Mouse (Mus musculus): ENCODE results near the gene Nyap1. TPM values are rescaled to one million over a fixed set of nuclear protein-coding genes. Genes with fewer than 3 reads are reported as not detected.

Gene Nyap1
- polyA plus RNA-seq, 2 experiments, result 0.05 to 0.96 TPM

GRCm38 (mm10) chr5:137777267-137777845, 35.9 kb upstream of the Nyap1 start:
- ATAC-seq (ENCODE audit: insufficient read depth) (no peak), DNase-seq (ENCODE audit: low read depth in 3 of 3, low spot score in 3 of 3) (no peak)
- no peaks in the 10 kb centered on the region for H3K27me3 ChIP-seq (ENCODE audit: control insufficient read depth, insufficient read depth, low read length)
- no peak overlapping the region for H3K9ac ChIP-seq (replicated peaks)
- no peak overlapping the region for H3K4me3 ChIP-seq (ENCODE audit: insufficient read depth in 1 of 2, low read depth in 2 of 2, low read length in 2 of 2)
- peaks cover 21% of the 10 kb centered on the region for H3K36me3 ChIP-seq (replicated peaks; ENCODE audit: control insufficient read depth, insufficient read depth, low read depth)
- TF ChIP-seq CTCF (IDR thresholded peaks at IDR 0.05; ENCODE audit: low read depth), result no peak
- no peak for TF ChIP-seq EP300 (IDR thresholded peaks at IDR 0.05; ENCODE audit: low read depth)
- H3K27ac ChIP-seq, result no peak overlapping the region
- no peak overlapping the region for H3K4me2 ChIP-seq (ENCODE audit: low read depth)
- peaks cover 19 to 33% of the 10 kb centered on the region in 2 experiments for H3K4me1 ChIP-seq (replicated peaks; ENCODE audit: control insufficient read depth in 2 of 2, insufficient read depth in 2 of 2, low read length in 1 of 2)
- no peaks in the 10 kb centered on the region for H3K9me3 ChIP-seq (ENCODE audit: control insufficient read depth, low read length)
- 75% methylated on average over 7 of the region's 7 CpGs for WGBS (ENCODE audit: insufficient replicate concordance)

- peak overlapping the region; percentile 20; the same call in 1 of the 2 replicates for H3K4me2 ChIP-seq (ENCODE audit: low read depth)
- H3K4me1 ChIP-seq (replicated peaks; ENCODE audit: control insufficient read depth in 2 of 2, insufficient read depth in 2 of 2, low read length in 1 of 2), result peaks cover 19 to 33% of the 10 kb centered on the region in 2 experiments
- H3K9ac ChIP-seq (replicated peaks), result 0 out of 2 replicates have a peak overlapping the region, but pooled peaks have one; percentile 43
- 13% methylated on average over 5 of the region's 5 CpGs for WGBS (ENCODE audit: insufficient replicate concordance)
- DNase-seq (ENCODE audit: low read depth in 3 of 3, low spot score in 3 of 3) (no peak), ATAC-seq (ENCODE audit: insufficient read depth) (peak; percentile 6; the same call in 1 of the 2 replicates)
- no peak for TF ChIP-seq EP300 (IDR thresholded peaks at IDR 0.05; ENCODE audit: low read depth)
- no peak for TF ChIP-seq CTCF (IDR thresholded peaks at IDR 0.05; ENCODE audit: low read depth)
- H3K36me3 ChIP-seq (replicated peaks; ENCODE audit: control insufficient read depth, insufficient read depth, low read depth), result peaks cover 14% of the 10 kb centered on the region
- no peak overlapping the region; the same call in 1 of the 2 replicates for H3K27ac ChIP-seq
- no peaks in the 10 kb centered on the region for H3K9me3 ChIP-seq (ENCODE audit: control insufficient read depth, low read length)
- no peak overlapping the region for H3K4me3 ChIP-seq (ENCODE audit: insufficient read depth in 1 of 2, low read depth in 2 of 2, low read length in 2 of 2)
- H3K27me3 ChIP-seq (ENCODE audit: control insufficient read depth, insufficient read depth, low read length), result no peaks in the 10 kb centered on the region
Measured at GRCm38 (mm10) chr5:137776408-137776918, 35.1 kb upstream of the Nyap1 start.

- ATAC-seq (ENCODE audit: insufficient read depth) (no peak), DNase-seq (ENCODE audit: low read depth in 3 of 3, low spot score in 3 of 3) (no peak)
- 0 out of 2 replicates have a peak overlapping the region, but pooled peaks have one; percentile 2 for H3K9ac ChIP-seq (replicated peaks)
- no peak overlapping the region for H3K4me2 ChIP-seq (ENCODE audit: low read depth)
- TF ChIP-seq EP300 (IDR thresholded peaks at IDR 0.05; ENCODE audit: low read depth), result no peak
- TF ChIP-seq CTCF (IDR thresholded peaks at IDR 0.05; ENCODE audit: low read depth), result no peak
- 79% methylated on average over 2 of the region's 2 CpGs for WGBS (ENCODE audit: insufficient replicate concordance)
- no peak overlapping the region for H3K4me3 ChIP-seq (ENCODE audit: insufficient read depth in 1 of 2, low read depth in 2 of 2, low read length in 2 of 2)
- no peak overlapping the region for H3K27ac ChIP-seq
- H3K4me1 ChIP-seq (replicated peaks; ENCODE audit: control insufficient read depth in 2 of 2, insufficient read depth in 2 of 2, low read length in 1 of 2), result peaks cover 19 to 33% of the 10 kb centered on the region in 2 experiments
- H3K9me3 ChIP-seq (ENCODE audit: control insufficient read depth, low read length), result no peaks in the 10 kb centered on the region
- no peaks in the 10 kb centered on the region for H3K27me3 ChIP-seq (ENCODE audit: control insufficient read depth, insufficient read depth, low read length)
- H3K36me3 ChIP-seq (replicated peaks; ENCODE audit: control insufficient read depth, insufficient read depth, low read depth), result peaks cover 7% of the 10 kb centered on the region
Measured at GRCm38 (mm10) chr5:137775587-137776290, 34.3 kb upstream of the Nyap1 start.

GRCm38 (mm10) chr5:137772755-137773154, 31.3 kb upstream of the Nyap1 start:
- Histone ChIP-seq H3K27me3 (ENCODE audit: control insufficient read depth, insufficient read depth, low read length) (no peaks in the 10 kb centered on the region), H3K36me3 (replicated peaks; ENCODE audit: control insufficient read depth, insufficient read depth, low read depth) (no peaks in the 10 kb centered on the region), H3K9ac (replicated peaks) (no peak overlapping the region), H3K9me3 (ENCODE audit: control insufficient read depth, low read length) (no peaks in the 10 kb centered on the region), H3K4me3 (ENCODE audit: insufficient read depth in 1 of 2, low read depth in 2 of 2, low read length in 2 of 2) (no peak overlapping the region), H3K4me1 (replicated peaks; ENCODE audit: control insufficient read depth in 2 of 2, insufficient read depth in 2 of 2, low read length in 1 of 2) (peaks cover 9 to 22% of the 10 kb centered on the region in 2 experiments), H3K27ac (no peak overlapping the region), H3K4me2 (ENCODE audit: low read depth) (no peak overlapping the region)
- DNase-seq (ENCODE audit: low read depth in 3 of 3, low spot score in 3 of 3) (no peak), ATAC-seq (ENCODE audit: insufficient read depth) (peak; percentile 16; the same call in 1 of the 2 replicates)
- TF ChIP-seq CTCF (IDR thresholded peaks at IDR 0.05; ENCODE audit: low read depth), result no peak
- TF ChIP-seq EP300 (IDR thresholded peaks at IDR 0.05; ENCODE audit: low read depth), result no peak

- Histone ChIP-seq H3K27ac (no peak overlapping the region), H3K4me1 (replicated peaks; ENCODE audit: control insufficient read depth in 2 of 2, insufficient read depth in 2 of 2, low read length in 1 of 2) (peaks cover 0 to 9% of the 10 kb centered on the region in 2 experiments; a peak in 2 of 4 replicates), H3K4me2 (ENCODE audit: low read depth) (no peak overlapping the region), H3K27me3 (ENCODE audit: control insufficient read depth, insufficient read depth, low read length) (no peaks in the 10 kb centered on the region), H3K4me3 (ENCODE audit: insufficient read depth in 1 of 2, low read depth in 2 of 2, low read length in 2 of 2) (no peak overlapping the region), H3K36me3 (replicated peaks; ENCODE audit: control insufficient read depth, insufficient read depth, low read depth) (no peaks in the 10 kb centered on the region), H3K9ac (replicated peaks) (no peak overlapping the region), H3K9me3 (ENCODE audit: control insufficient read depth, low read length) (no peaks in the 10 kb centered on the region)
- TF ChIP-seq EP300 (IDR thresholded peaks at IDR 0.05; ENCODE audit: low read depth) (no peak), CTCF (IDR thresholded peaks at IDR 0.05; ENCODE audit: low read depth) (peak; percentile 94)
- WGBS (ENCODE audit: insufficient replicate concordance), result 16% methylated on average over 2 of the region's 2 CpGs
- ATAC-seq (ENCODE audit: insufficient read depth), result peak; percentile 50; the same call in 1 of the 2 replicates
- no peak for DNase-seq (ENCODE audit: low read depth in 3 of 3, low spot score in 3 of 3)
Measured at GRCm38 (mm10) chr5:137770709-137771108, 29.3 kb upstream of the Nyap1 start.

Data from liver, embryonic 14.5 days (tissue).